Mouse (Mus musculus) embryo, embryonic 10.5 days (tissue): Measurements from ENCODE around the gene Nfyc.

Experiments
- DNase-seq: peaks from one replicate; pipeline ENCODE4 v3.0.0-alpha.2; 2015; ENCODE audit warnings: low spot score

The Nfyc gene

GRCm38 (mm10) chr4:120713856-120714497 lies 117.4 kb downstream of the Nfyc start:
- no peak for DNase-seq

GRCm38 (mm10) chr4:120713021-120713420 lies 118.4 kb downstream of the Nfyc start:
- DNase-seq, result no peak

GRCm38 (mm10) chr4:120712236-120712635 lies 119.1 kb downstream of the Nfyc start:
- DNase-seq, result no peak
